Mouse (Mus musculus): ENCODE results near the gene Zfp385a. TPM values are rescaled to one million over a fixed set of nuclear protein-coding genes. Genes with fewer than 3 reads are reported as not detected.

Gene Zfp385a
- polyA plus RNA-seq, 1 experiment from 2014 or later = 24.3 TPM

GRCm38 (mm10) chr15:103359122-103359510 is 19.2 kb upstream of the Zfp385a start:
- H3K4me1 ChIP-seq = peaks cover 13% of the 10 kb centered on the region
- 63% methylated on average over 1 of the region's 1 CpGs for WGBS
- H3K36me3 ChIP-seq = peaks cover 37% of the 10 kb centered on the region
- no peak overlapping the region for H3K27ac ChIP-seq (replicated peaks)
- H3K4me3 ChIP-seq = no peak overlapping the region
- H3K9me3 ChIP-seq (replicated peaks) = no peaks in the 10 kb centered on the region
- DNase-seq (ENCODE audit: low spot score) = no peak
- no peaks in the 10 kb centered on the region for H3K27me3 ChIP-seq (ENCODE audit: low read depth, poor library complexity, severe bottlenecking)

- WGBS = 40% methylated on average over 4 of the region's 4 CpGs
- H3K4me1 ChIP-seq = peaks cover 12% of the 10 kb centered on the region
- DNase-seq (ENCODE audit: low spot score) = no peak
- H3K4me3 ChIP-seq = no peak overlapping the region
- H3K27ac ChIP-seq (replicated peaks) = no peak overlapping the region
- H3K9me3 ChIP-seq (replicated peaks) = no peaks in the 10 kb centered on the region
- H3K36me3 ChIP-seq = peaks cover 43% of the 10 kb centered on the region
- no peaks in the 10 kb centered on the region for H3K27me3 ChIP-seq (ENCODE audit: low read depth, poor library complexity, severe bottlenecking)
These were observed 18.6 kb upstream of the Zfp385a start for GRCm38 (mm10) chr15:103358278-103359121.

DNA sequence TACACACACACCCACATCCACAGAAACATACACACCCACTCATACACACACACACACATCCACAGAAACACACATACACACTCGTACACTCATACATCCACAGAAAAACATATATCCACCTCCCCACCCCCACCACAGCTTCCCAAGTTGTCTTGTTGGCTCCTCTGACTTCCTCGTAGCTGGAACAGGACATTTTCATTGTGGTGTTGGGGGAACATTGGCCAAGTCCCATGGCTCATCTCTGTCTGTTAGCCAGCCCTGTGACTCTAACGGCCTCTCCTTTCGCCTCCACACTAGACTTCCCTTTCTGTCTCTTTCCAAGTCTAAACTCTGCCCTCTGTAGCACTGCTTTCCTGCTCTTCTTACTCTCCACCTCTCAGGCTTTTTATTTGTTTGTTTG is 17.9 kb upstream of the Zfp385a start:
- no peak overlapping the region for H3K4me3 ChIP-seq
- H3K4me1 ChIP-seq = peaks cover 12% of the 10 kb centered on the region
- H3K9me3 ChIP-seq (replicated peaks) = no peaks in the 10 kb centered on the region
- WGBS = 85% methylated on average over 4 of the region's 4 CpGs
- peaks cover 50% of the 10 kb centered on the region for H3K36me3 ChIP-seq
- no peaks in the 10 kb centered on the region for H3K27me3 ChIP-seq (ENCODE audit: low read depth, poor library complexity, severe bottlenecking)
- no peak for DNase-seq (ENCODE audit: low spot score)
- H3K27ac ChIP-seq (replicated peaks) = no peak overlapping the region

- H3K27ac ChIP-seq (replicated peaks) = no peak overlapping the region
- no peak overlapping the region for H3K4me3 ChIP-seq
- peaks cover 12% of the 10 kb centered on the region for H3K4me1 ChIP-seq
- WGBS = 86% methylated on average over 4 of the region's 4 CpGs
- H3K27me3 ChIP-seq (ENCODE audit: low read depth, poor library complexity, severe bottlenecking) = no peaks in the 10 kb centered on the region
- H3K36me3 ChIP-seq = peaks cover 64% of the 10 kb centered on the region
- H3K9me3 ChIP-seq (replicated peaks) = no peaks in the 10 kb centered on the region
- no peak for DNase-seq (ENCODE audit: low spot score)
These were observed 16.2 kb upstream of the Zfp385a start for GRCm38 (mm10) chr15:103356130-103356529.

GRCm38 (mm10) chr15:103355420-103355819 is 15.5 kb upstream of the Zfp385a start:
- Histone ChIP-seq H3K27ac (replicated peaks) (no peak overlapping the region), H3K9me3 (replicated peaks) (no peaks in the 10 kb centered on the region), H3K4me1 (peaks cover 12% of the 10 kb centered on the region), H3K27me3 (ENCODE audit: low read depth, poor library complexity, severe bottlenecking) (no peaks in the 10 kb centered on the region), H3K4me3 (no peak overlapping the region), H3K36me3 (peaks cover 71% of the 10 kb centered on the region)
- 91% methylated on average over 4 of the region's 4 CpGs for WGBS
- DNase-seq (ENCODE audit: low spot score) = no peak

DNA sequence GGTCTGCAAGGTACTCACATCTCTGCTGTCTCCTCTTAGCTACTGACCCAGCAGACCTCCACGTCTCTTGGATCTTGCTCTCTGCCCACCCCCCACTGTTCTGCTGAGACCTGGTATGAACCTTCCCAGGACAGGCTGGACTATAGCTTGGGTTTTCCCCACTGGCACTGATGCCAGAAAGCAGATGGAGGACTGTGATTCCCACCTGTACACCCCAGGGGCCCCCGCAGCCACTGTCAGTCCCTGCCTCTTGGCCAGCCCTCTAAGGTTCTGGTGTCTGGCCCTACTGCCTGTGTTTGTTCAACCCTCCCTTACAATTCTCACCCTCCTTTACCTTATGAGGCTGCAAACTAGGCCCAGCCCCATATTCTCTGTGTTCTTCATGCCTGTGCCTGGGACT is 14.8 kb upstream of the Zfp385a start:
- 95% methylated on average over 2 of the region's 2 CpGs for WGBS
- peaks cover 12% of the 10 kb centered on the region for H3K4me1 ChIP-seq
- H3K36me3 ChIP-seq = peaks cover 78% of the 10 kb centered on the region

GRCm38 (mm10) chr15:103353511-103354256 is 13.8 kb upstream of the Zfp385a start:
- no peak overlapping the region for H3K27ac ChIP-seq (replicated peaks)
- H3K36me3 ChIP-seq = peaks cover 85% of the 10 kb centered on the region
- no peaks in the 10 kb centered on the region for H3K27me3 ChIP-seq (ENCODE audit: low read depth, poor library complexity, severe bottlenecking)
- WGBS = 92% methylated on average over 11 of the region's 11 CpGs
- no peaks in the 10 kb centered on the region for H3K9me3 ChIP-seq (replicated peaks)
- no peak overlapping the region for H3K4me3 ChIP-seq
- no peak for DNase-seq (ENCODE audit: low spot score)
- H3K4me1 ChIP-seq = peaks cover 5% of the 10 kb centered on the region

More for the DNA sequence above, 14.8 kb upstream of the Zfp385a start:
- DNase-seq (ENCODE audit: low spot score) = no peak
- no peaks in the 10 kb centered on the region for H3K27me3 ChIP-seq (ENCODE audit: low read depth, poor library complexity, severe bottlenecking)
- H3K9me3 ChIP-seq (replicated peaks) = no peaks in the 10 kb centered on the region
- H3K27ac ChIP-seq (replicated peaks) = no peak overlapping the region
- H3K4me3 ChIP-seq = no peak overlapping the region

DNA sequence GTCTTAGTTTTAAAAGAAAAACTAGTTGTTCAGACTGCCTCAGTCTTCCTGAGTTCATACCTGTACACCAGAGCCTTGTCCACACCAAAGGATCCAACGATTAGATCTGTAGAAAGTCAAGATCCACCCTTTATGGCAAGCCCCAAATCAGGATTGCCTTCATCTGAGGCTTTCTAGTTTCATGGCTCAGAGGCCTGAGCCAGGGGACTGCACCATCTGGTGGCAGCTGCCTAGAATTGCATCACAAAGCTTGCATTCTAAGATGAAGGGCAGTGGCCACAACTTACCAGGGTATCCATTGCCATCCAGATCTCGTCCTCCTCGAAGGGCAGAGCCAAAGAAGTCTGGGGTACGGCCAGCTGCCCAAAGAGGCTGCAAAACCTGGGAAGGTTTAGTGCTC is 13.0 kb upstream of the Zfp385a start:
- Histone ChIP-seq H3K4me3 (no peak overlapping the region), H3K4me1 (no peaks in the 10 kb centered on the region), H3K27ac (replicated peaks) (no peak overlapping the region), H3K9me3 (replicated peaks) (no peaks in the 10 kb centered on the region), H3K36me3 (peaks cover 92% of the 10 kb centered on the region), H3K27me3 (ENCODE audit: low read depth, poor library complexity, severe bottlenecking) (no peaks in the 10 kb centered on the region)
- 61% methylated on average over 4 of the region's 4 CpGs for WGBS
- peak; percentile 66 for DNase-seq (ENCODE audit: low spot score)

DNA sequence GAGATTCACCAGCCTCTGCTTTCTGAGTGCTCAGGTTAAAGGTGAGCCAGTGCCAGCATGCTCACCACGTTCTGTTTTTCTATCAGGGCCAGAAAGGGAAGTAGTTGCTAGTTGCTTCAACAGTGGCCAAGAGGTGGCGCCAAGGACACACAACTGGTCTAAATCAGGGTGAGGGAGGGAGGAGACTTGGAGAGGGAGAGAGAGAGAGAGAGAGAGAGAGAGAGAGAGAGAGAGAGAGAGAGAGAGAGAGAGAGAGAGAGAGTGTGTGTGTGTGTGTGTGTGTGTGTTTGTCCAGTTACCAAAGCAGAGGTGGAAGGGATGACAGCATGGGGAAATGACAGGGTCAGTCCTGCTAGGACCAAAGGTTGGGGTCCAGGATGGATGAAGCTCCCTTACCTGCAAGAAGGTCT is 7.4 kb upstream of the Zfp385a start:
- 8% methylated on average over 2 of the region's 2 CpGs for WGBS
- Histone ChIP-seq H3K27me3 (ENCODE audit: low read depth, poor library complexity, severe bottlenecking) (no peaks in the 10 kb centered on the region), H3K36me3 (peaks cover 86% of the 10 kb centered on the region), H3K4me3 (no peak overlapping the region), H3K9me3 (replicated peaks) (no peaks in the 10 kb centered on the region), H3K27ac (replicated peaks) (no peak overlapping the region), H3K4me1 (no peaks in the 10 kb centered on the region)
- DNase-seq (ENCODE audit: low spot score) = peak; percentile 54

DNA sequence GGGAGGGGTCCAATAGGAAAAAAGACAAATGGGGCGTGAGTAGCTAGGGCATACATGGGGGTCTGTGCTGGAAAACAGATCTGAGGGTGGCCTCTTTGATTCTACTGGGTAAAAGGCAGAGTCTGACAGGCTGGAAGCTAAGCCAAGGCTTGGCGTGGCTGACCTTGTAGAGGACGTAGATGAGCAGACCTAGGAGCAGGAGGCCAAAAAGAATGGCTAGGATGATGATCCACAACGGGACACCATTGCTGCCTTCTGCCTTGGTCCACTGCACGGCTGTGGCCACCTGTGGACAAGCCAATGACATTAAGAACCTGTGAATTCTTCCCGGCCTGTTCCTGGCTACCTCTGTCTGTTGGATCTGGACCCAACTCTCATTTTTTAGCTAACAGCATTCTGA is 5.9 kb upstream of the Zfp385a start:
- peaks cover 13% of the 10 kb centered on the region for H3K4me1 ChIP-seq

GRCm38 (mm10) chr15:103343556-103343955 is 3.7 kb upstream of the Zfp385a start:
- no peak overlapping the region for H3K4me3 ChIP-seq
- H3K4me1 ChIP-seq = peaks cover 35% of the 10 kb centered on the region
- H3K36me3 ChIP-seq = peaks cover 48% of the 10 kb centered on the region
- H3K9me3 ChIP-seq (replicated peaks) = no peaks in the 10 kb centered on the region
- no peak overlapping the region for H3K27ac ChIP-seq (replicated peaks)
- DNase-seq (ENCODE audit: low spot score) = no peak
- peaks cover 34% of the 10 kb centered on the region for H3K27me3 ChIP-seq (ENCODE audit: low read depth, poor library complexity, severe bottlenecking)

More for the DNA sequence above, 5.9 kb upstream of the Zfp385a start:
- no peak for DNase-seq (ENCODE audit: low spot score)
- H3K9me3 ChIP-seq (replicated peaks) = no peaks in the 10 kb centered on the region
- 89% methylated on average over 6 of the region's 6 CpGs for WGBS
- H3K27me3 ChIP-seq (ENCODE audit: low read depth, poor library complexity, severe bottlenecking) = peaks cover 13% of the 10 kb centered on the region
- no peak overlapping the region for H3K27ac ChIP-seq (replicated peaks)
- no peak overlapping the region for H3K4me3 ChIP-seq
- peaks cover 71% of the 10 kb centered on the region for H3K36me3 ChIP-seq

DNA sequence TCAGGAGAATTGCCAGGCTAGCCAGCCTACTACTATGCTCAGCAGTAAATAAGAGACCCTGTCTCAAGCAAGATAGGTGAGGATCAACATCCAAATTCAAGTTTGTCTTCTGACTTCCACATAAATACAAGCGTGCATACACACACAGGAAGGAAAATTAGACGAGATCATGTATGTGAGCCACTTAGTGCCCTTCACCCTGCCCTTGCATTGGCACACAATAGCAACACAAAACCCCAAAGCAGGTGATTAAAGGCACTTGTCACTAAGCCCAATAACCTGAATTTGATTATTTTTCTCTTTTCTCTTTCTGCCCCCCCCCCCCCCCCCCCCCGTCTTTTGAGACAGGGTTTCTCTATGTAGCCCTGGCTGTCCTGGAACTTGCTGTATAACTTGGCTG is 3.1 kb upstream of the Zfp385a start:
- H3K27me3 ChIP-seq (ENCODE audit: low read depth, poor library complexity, severe bottlenecking) = peaks cover 39% of the 10 kb centered on the region
- peaks cover 43% of the 10 kb centered on the region for H3K36me3 ChIP-seq
- H3K4me3 ChIP-seq = no peak overlapping the region
- no peak overlapping the region for H3K27ac ChIP-seq (replicated peaks)
- no peaks in the 10 kb centered on the region for H3K9me3 ChIP-seq (replicated peaks)
- WGBS = 82% methylated on average over 2 of the region's 3 CpGs
- no peak for DNase-seq (ENCODE audit: low spot score)
- peaks cover 41% of the 10 kb centered on the region for H3K4me1 ChIP-seq

- peak; percentile 80 for DNase-seq (ENCODE audit: low spot score)
- H3K27me3 ChIP-seq (ENCODE audit: low read depth, poor library complexity, severe bottlenecking) = peaks cover 45% of the 10 kb centered on the region
- H3K4me3 ChIP-seq = no peak overlapping the region
- whole genome bisulfite sequencing = 14% methylated on average over 4 of the region's 4 CpGs
- peaks cover 37% of the 10 kb centered on the region for H3K36me3 ChIP-seq
- H3K4me1 ChIP-seq = peaks cover 47% of the 10 kb centered on the region
- H3K27ac ChIP-seq (replicated peaks) = no peak overlapping the region
- no peaks in the 10 kb centered on the region for H3K9me3 ChIP-seq (replicated peaks)
These were observed 2.5 kb upstream of the Zfp385a start for GRCm38 (mm10) chr15:103342415-103342814.

Measured in midbrain, embryonic 10.5 days (tissue).